Mouse (Mus musculus): ENCODE results near the gene Vwa8. TPM values are rescaled to one million over a fixed set of nuclear protein-coding genes. Genes with fewer than 3 reads are reported as not detected.

The Vwa8 gene
- total and polyA plus RNA-seq, 3 experiments: 12.4 to 17.5 (median 15.9) TPM

DNA sequence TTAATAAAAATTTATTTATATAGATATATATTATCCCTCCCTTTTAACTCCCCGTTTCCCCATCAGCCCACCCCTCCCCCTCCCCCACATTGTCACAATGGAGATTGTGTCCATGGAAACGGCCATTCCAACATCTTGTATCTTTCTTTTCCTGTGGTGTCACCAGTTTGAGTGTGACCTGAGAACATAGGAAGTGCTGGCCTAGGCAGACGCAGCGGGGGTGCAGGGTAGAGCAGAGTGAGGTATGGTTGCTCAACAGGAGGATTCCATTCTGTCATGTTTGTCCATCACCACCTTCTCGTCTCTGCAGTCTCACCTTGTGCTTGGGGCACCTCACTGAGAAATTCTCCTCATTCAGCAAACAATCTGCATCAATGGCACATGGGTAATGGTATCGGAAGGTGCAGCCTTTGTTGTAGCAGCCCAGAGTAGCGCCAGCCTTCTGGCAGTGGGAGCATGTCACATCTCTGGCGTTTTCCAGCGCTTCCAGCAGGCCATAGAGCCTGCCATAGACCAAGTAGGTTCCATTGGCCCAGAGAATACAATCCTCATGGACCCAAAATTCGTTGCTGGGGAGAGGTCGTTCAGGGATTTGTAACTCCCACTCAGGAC lies 363.6 kb downstream of the Vwa8 start:
- no peak overlapping the region for H3K4me3 ChIP-seq (replicated peaks in 1 of 3; ENCODE audit: low read depth in 2 of 3, low read length in 2 of 3, poor library complexity in 1 of 3)
- H3K4me2 ChIP-seq (ENCODE audit: insufficient read depth, low read depth, poor library complexity, severe bottlenecking): no peak overlapping the region
- no peak for DNase-seq (ENCODE audit: extremely low read depth)
- no peak overlapping the region for H3K9ac ChIP-seq (ENCODE audit: insufficient read depth, low read depth)
- H3K27me3 ChIP-seq (replicated peaks): no peaks in the 10 kb centered on the region
- no peaks in the 10 kb centered on the region for H3K36me3 ChIP-seq (replicated peaks in 1 of 2; ENCODE audit: control insufficient read depth in 1 of 2, insufficient read depth in 1 of 2, low read length in 1 of 2)
- H3K9me3 ChIP-seq (replicated peaks; ENCODE audit: low read length): no peaks in the 10 kb centered on the region
- in situ Hi-C loops (cut with MboI; ENCODE audit: low pct_ligation_motif_present, low pct_unique_long_range_greater_than_20kb, low sequenced_read_pairs): no loop called here
- no peak overlapping the region for H3K27ac ChIP-seq (ENCODE audit: insufficient read depth, low read depth)
- H3K79me2 ChIP-seq (replicated peaks; ENCODE audit: control insufficient read depth, extremely low read depth, insufficient read depth, poor library complexity, severe bottlenecking): no peaks in the 10 kb centered on the region
- dilution Hi-C loops (cut with MboI; ENCODE audit: extremely low pct_ligation_motif_present, extremely low pct_unique_long_range_greater_than_20kb, low sequenced_read_pairs): no loop called here
- TF ChIP-seq TBP (conservative IDR thresholded peaks at IDR 0.05; ENCODE audit: low read depth, low read length) (no peak), RAD21 (IDR thresholded peaks at IDR 0.05; ENCODE audit: low read depth, low read length) (no peak), ZC3H11A (IDR thresholded peaks at IDR 0.05; ENCODE audit: low read depth, low read length) (no peak), MXI1 (IDR thresholded peaks at IDR 0.05; ENCODE audit: low read depth, low read length) (no peak), CHD2 (IDR thresholded peaks at IDR 0.05; ENCODE audit: low read length) (no peak), SIN3A (IDR thresholded peaks at IDR 0.05; ENCODE audit: low read length) (no peak), NELFE (IDR thresholded peaks at IDR 0.05; ENCODE audit: low read depth, low read length) (no peak), NRF1 (IDR thresholded peaks at IDR 0.05; ENCODE audit: low read depth, low read length) (no peak), KAT2A (IDR thresholded peaks at IDR 0.05; ENCODE audit: insufficient replicate concordance, low read length) (no peak)
- H3K4me1 ChIP-seq (ENCODE audit: control insufficient read depth in 1 of 2, insufficient read depth in 2 of 2): 0 out of 4 replicates have a peak, but pooled peaks cover 0 to 3% of the 10 kb centered on the region in 2 experiments

DNA sequence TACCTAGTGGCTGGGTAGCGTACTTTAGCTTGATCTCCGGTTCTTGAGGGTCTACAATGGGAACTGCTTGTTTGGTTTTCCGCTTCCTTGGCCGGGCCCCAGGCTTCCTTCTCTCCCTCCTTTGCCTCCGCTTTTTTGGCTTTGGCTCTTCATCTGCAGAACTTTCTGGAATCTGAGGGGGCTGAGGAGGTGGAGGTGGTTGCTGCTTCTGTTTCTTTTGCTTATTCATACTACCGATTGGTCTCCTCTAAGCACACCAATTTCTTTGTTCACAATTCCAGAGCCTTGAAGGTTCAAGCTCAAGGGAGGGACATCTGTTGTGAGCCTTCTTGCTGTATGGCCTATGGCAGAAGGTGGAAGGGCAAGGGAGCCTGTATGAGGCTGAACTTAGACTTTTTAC lies 365.3 kb downstream of the Vwa8 start:
- no peak overlapping the region for H3K4me3 ChIP-seq (replicated peaks in 1 of 3; ENCODE audit: low read depth in 2 of 3, low read length in 2 of 3, poor library complexity in 1 of 3)
- H3K9ac ChIP-seq (ENCODE audit: insufficient read depth, low read depth): no peak overlapping the region
- no peak overlapping the region for H3K4me2 ChIP-seq (ENCODE audit: insufficient read depth, low read depth, poor library complexity, severe bottlenecking)
- H3K79me2 ChIP-seq (replicated peaks; ENCODE audit: control insufficient read depth, extremely low read depth, insufficient read depth, poor library complexity, severe bottlenecking): no peaks in the 10 kb centered on the region
- 0 out of 4 replicates have a peak, but pooled peaks cover 0 to 3% of the 10 kb centered on the region in 2 experiments for H3K4me1 ChIP-seq (ENCODE audit: control insufficient read depth in 1 of 2, insufficient read depth in 2 of 2)
- no peaks in the 10 kb centered on the region for H3K36me3 ChIP-seq (replicated peaks in 1 of 2; ENCODE audit: control insufficient read depth in 1 of 2, insufficient read depth in 1 of 2, low read length in 1 of 2)
- no peak for DNase-seq (ENCODE audit: extremely low read depth)
- in situ Hi-C loops (cut with MboI; ENCODE audit: low pct_ligation_motif_present, low pct_unique_long_range_greater_than_20kb, low sequenced_read_pairs): no loop called here
- TF ChIP-seq USF1 (IDR thresholded peaks at IDR 0.05; ENCODE audit: low read depth, low read length): no peak
- no peak for TF ChIP-seq NELFE (IDR thresholded peaks at IDR 0.05; ENCODE audit: low read depth, low read length)
- no peaks in the 10 kb centered on the region for H3K9me3 ChIP-seq (replicated peaks; ENCODE audit: low read length)
- no peak overlapping the region for H3K27ac ChIP-seq (ENCODE audit: insufficient read depth, low read depth)
- H3K27me3 ChIP-seq (replicated peaks): peaks cover 2% of the 10 kb centered on the region
- dilution Hi-C loops (cut with MboI; ENCODE audit: extremely low pct_ligation_motif_present, extremely low pct_unique_long_range_greater_than_20kb, low sequenced_read_pairs): no loop called here

DNA sequence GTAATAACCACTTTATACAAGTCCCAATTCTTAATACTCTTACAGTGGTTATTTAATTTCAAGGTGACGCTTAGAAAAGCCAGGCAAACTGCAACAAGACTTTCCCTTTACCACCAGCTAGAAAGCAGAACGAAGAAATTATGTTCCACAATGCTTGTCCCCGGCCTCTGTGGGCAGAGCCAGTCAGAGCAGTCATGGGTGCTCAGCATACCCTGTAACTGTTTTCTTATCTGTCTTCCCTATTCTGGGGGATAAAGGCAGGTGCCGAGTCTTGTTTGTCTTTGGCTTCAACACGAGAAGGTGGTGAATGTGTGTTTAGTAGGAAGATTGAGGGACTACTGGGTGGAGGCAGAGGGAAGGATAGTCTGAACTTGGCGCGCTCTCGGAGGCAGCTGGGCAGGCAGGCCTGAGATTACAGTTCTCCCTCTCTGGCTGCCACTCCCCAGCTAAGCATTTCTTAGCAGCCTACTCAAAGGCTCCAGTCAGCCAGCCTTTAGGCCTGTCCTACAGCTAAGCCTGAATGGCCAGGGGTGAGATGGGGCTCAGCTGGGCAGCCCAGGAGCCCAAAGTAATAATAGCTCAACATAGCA lies 365.9 kb downstream of the Vwa8 start:
- no peaks in the 10 kb centered on the region for H3K9me3 ChIP-seq (replicated peaks; ENCODE audit: low read length)
- H3K27me3 ChIP-seq (replicated peaks): peaks cover 2% of the 10 kb centered on the region
- TF ChIP-seq ELF1 (IDR thresholded peaks at IDR 0.05; ENCODE audit: low read depth, low read length) (no peak), ZKSCAN1 (IDR thresholded peaks at IDR 0.05; ENCODE audit: borderline replicate concordance, low read depth, low read length) (no peak), IRF4 (IDR thresholded peaks at IDR 0.05; ENCODE audit: low read depth, low read length) (no peak), JUN (IDR thresholded peaks at IDR 0.05; ENCODE audit: insufficient read depth, low read depth, low read length) (no peak), TBP (conservative IDR thresholded peaks at IDR 0.05; ENCODE audit: low read depth, low read length) (no peak), MYC (IDR thresholded peaks at IDR 0.05; ENCODE audit: low read depth, low read length) (no peak), MAFK (IDR thresholded peaks at IDR 0.05; ENCODE audit: insufficient replicate concordance, low read length) (no peak), EP300 (IDR thresholded peaks at IDR 0.05; ENCODE audit: low read length) (no peak), TCF12 (IDR thresholded peaks at IDR 0.05; ENCODE audit: low read depth, low read length) (no peak), USF1 (IDR thresholded peaks at IDR 0.05; ENCODE audit: low read depth, low read length) (no peak), MXI1 (IDR thresholded peaks at IDR 0.05; ENCODE audit: low read depth, low read length) (no peak), USF2 (conservative IDR thresholded peaks at IDR 0.05; ENCODE audit: low read depth, low read length) (no peak), NRF1 (IDR thresholded peaks at IDR 0.05; ENCODE audit: low read depth, low read length) (no peak)
- H3K9ac ChIP-seq (ENCODE audit: insufficient read depth, low read depth): no peak overlapping the region
- no peaks in the 10 kb centered on the region for H3K79me2 ChIP-seq (replicated peaks; ENCODE audit: control insufficient read depth, extremely low read depth, insufficient read depth, poor library complexity, severe bottlenecking)
- no peak overlapping the region for H3K27ac ChIP-seq (ENCODE audit: insufficient read depth, low read depth)
- no peak overlapping the region for H3K4me3 ChIP-seq (replicated peaks in 1 of 3; ENCODE audit: low read depth in 2 of 3, low read length in 2 of 3, poor library complexity in 1 of 3)
- dilution Hi-C loops (cut with MboI; ENCODE audit: extremely low pct_ligation_motif_present, extremely low pct_unique_long_range_greater_than_20kb, low sequenced_read_pairs) (no loop called here), in situ Hi-C loops (cut with MboI; ENCODE audit: low pct_ligation_motif_present, low pct_unique_long_range_greater_than_20kb, low sequenced_read_pairs) (no loop called here)
- H3K4me2 ChIP-seq (ENCODE audit: insufficient read depth, low read depth, poor library complexity, severe bottlenecking): no peak overlapping the region
- no peak for DNase-seq (ENCODE audit: extremely low read depth)
- 0 out of 4 replicates have a peak, but pooled peaks cover 0 to 3% of the 10 kb centered on the region in 2 experiments for H3K4me1 ChIP-seq (ENCODE audit: control insufficient read depth in 1 of 2, insufficient read depth in 2 of 2)
- no peaks in the 10 kb centered on the region for H3K36me3 ChIP-seq (replicated peaks in 1 of 2; ENCODE audit: control insufficient read depth in 1 of 2, insufficient read depth in 1 of 2, low read length in 1 of 2)

Data from CH12.LX (cell line).